Mouse (Mus musculus): Measurements from ENCODE around the gene Whrn. TPM values are rescaled to one million over a fixed set of nuclear protein-coding genes. Genes with fewer than 3 reads are reported as not detected.

Gene Whrn
- total RNA-seq, 1 experiment, result 5.0 TPM

DNA sequence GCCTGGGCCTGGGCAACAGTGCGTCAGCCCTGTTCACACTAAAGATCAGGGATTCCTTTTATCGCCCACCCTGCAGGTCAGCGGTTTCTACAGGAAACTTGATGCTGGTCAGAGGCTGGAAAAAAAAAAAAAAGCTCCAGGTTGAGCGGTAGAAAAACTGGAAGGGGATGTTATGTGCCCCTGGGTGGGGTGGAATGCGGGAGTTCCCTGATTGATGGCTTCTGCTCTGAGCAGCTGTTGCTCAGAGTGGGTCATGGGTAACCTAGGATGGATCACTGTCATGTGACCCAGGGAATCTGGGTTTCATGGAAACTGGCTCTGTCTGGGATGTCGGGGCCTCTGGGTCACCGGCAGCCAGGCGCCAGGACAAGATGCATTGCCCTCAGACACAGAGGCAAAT lies 69.5 kb downstream of the Whrn start:
- Histone ChIP-seq H3K9me3 (ENCODE audit: control insufficient read depth, insufficient read depth, low read depth, low read length) (no peaks in the 10 kb centered on the region), H3K9ac (ENCODE audit: insufficient read depth, low read depth, low read length, poor library complexity, severe bottlenecking) (no peak overlapping the region), H3K27ac (ENCODE audit: insufficient read depth, low read depth, low read length, poor library complexity, severe bottlenecking) (no peak overlapping the region), H3K4me1 (ENCODE audit: control insufficient read depth in 2 of 2, insufficient read depth in 2 of 2, low read length in 2 of 2, poor library complexity in 1 of 2) (peaks cover 8 to 63% of the 10 kb centered on the region in 2 experiments; a peak in 3 of 4 replicates), H3K36me3 (ENCODE audit: control insufficient read depth, insufficient read depth, low read length, poor library complexity, severe bottlenecking) (no peaks in the 10 kb centered on the region), H3K4me3 (ENCODE audit: insufficient read depth in 1 of 2, low read depth in 1 of 2, low read length in 2 of 2, poor library complexity in 1 of 2, severe bottlenecking in 1 of 2) (no peak overlapping the region)
- in situ Hi-C loops (cut with MboI; ENCODE audit: low sequenced_read_pairs in 2 of 2, unreplicated experiment in 2 of 2), result no loop called here
- TF ChIP-seq HCFC1 (IDR thresholded peaks at IDR 0.05; ENCODE audit: borderline replicate concordance, insufficient read depth, low read length), result no peak
- TF ChIP-seq ZNF384 (IDR thresholded peaks at IDR 0.05; ENCODE audit: low read depth, low read length), result peak; percentile 88
- DNase-seq (ENCODE audit: low read depth, low spot score), result no peak

DNA sequence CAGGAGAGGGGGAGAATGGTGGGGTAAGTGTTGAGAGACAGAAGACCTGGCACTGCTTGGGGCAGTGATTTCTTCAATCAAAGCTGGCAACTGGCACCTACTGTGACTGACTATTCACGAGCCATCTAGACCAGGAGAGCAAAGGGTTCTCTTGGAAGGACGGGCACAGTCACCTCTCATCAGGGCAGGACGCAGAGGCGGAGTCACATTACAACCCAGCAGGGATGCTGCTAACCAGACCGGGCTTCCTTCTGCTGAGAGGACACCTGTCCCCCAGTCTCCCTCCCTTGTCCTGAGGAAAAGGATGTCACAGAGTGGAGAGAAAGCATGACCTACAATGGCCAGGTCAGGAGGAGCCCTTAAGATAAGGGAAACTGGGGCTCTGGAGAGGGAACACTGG lies 72.0 kb downstream of the Whrn start:
- Histone ChIP-seq H3K9ac (ENCODE audit: insufficient read depth, low read depth, low read length, poor library complexity, severe bottlenecking) (no peak overlapping the region), H3K27ac (ENCODE audit: insufficient read depth, low read depth, low read length, poor library complexity, severe bottlenecking) (peak overlapping the region; percentile 34), H3K36me3 (ENCODE audit: control insufficient read depth, insufficient read depth, low read length, poor library complexity, severe bottlenecking) (no peaks in the 10 kb centered on the region), H3K9me3 (ENCODE audit: control insufficient read depth, insufficient read depth, low read depth, low read length) (no peaks in the 10 kb centered on the region), H3K4me1 (ENCODE audit: control insufficient read depth in 2 of 2, insufficient read depth in 2 of 2, low read length in 2 of 2, poor library complexity in 1 of 2) (peaks cover 10 to 57% of the 10 kb centered on the region in 2 experiments), H3K4me3 (ENCODE audit: insufficient read depth in 1 of 2, low read depth in 1 of 2, low read length in 2 of 2, poor library complexity in 1 of 2, severe bottlenecking in 1 of 2) (no peak overlapping the region)
- in situ Hi-C loops (cut with MboI; ENCODE audit: low sequenced_read_pairs in 2 of 2, unreplicated experiment in 2 of 2), result no loop called here
- TF ChIP-seq HCFC1 (IDR thresholded peaks at IDR 0.05; ENCODE audit: borderline replicate concordance, insufficient read depth, low read length), result no peak
- TF ChIP-seq MAFK (IDR thresholded peaks at IDR 0.05; ENCODE audit: insufficient read depth, low read depth, low read length), result no peak
- TF ChIP-seq ZNF384 (IDR thresholded peaks at IDR 0.05; ENCODE audit: low read depth, low read length), result no peak
- TF ChIP-seq ZC3H11A (IDR thresholded peaks at IDR 0.05; ENCODE audit: borderline replicate concordance, low read depth, low read length), result no peak
- TF ChIP-seq CHD2 (IDR thresholded peaks at IDR 0.05; ENCODE audit: low read depth, low read length), result no peak
- DNase-seq (ENCODE audit: low read depth, low spot score), result no peak

DNA sequence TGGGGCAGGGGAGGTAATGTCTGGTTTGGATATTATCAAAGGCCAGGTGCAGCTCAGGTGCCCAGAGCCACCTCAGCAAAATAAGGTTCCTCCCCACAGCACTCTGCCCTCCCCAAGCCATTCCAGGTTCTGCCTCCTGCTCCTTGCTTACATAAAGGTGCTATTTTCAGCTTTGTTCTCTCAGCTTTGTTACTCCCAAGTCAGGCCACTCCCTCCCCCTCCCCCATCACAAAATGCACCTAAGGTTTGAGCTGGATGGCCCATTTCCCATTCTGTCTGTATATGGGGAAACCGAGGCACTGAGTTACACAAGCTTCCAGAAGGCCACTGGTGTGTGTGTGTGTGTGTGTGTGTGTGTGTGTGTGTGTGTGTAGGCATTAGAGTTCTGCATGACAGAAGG lies 72.6 kb downstream of the Whrn start:
- Histone ChIP-seq H3K4me1 (ENCODE audit: control insufficient read depth in 2 of 2, insufficient read depth in 2 of 2, low read length in 2 of 2, poor library complexity in 1 of 2) (peaks cover 10 to 56% of the 10 kb centered on the region in 2 experiments), H3K27ac (ENCODE audit: insufficient read depth, low read depth, low read length, poor library complexity, severe bottlenecking) (no peak overlapping the region), H3K9ac (ENCODE audit: insufficient read depth, low read depth, low read length, poor library complexity, severe bottlenecking) (no peak overlapping the region), H3K4me3 (ENCODE audit: insufficient read depth in 1 of 2, low read depth in 1 of 2, low read length in 2 of 2, poor library complexity in 1 of 2, severe bottlenecking in 1 of 2) (no peak overlapping the region), H3K9me3 (ENCODE audit: control insufficient read depth, insufficient read depth, low read depth, low read length) (no peaks in the 10 kb centered on the region), H3K36me3 (ENCODE audit: control insufficient read depth, insufficient read depth, low read length, poor library complexity, severe bottlenecking) (no peaks in the 10 kb centered on the region)
- TF ChIP-seq ZC3H11A (IDR thresholded peaks at IDR 0.05; ENCODE audit: borderline replicate concordance, low read depth, low read length) (no peak), CHD2 (IDR thresholded peaks at IDR 0.05; ENCODE audit: low read depth, low read length) (no peak), MAFK (IDR thresholded peaks at IDR 0.05; ENCODE audit: insufficient read depth, low read depth, low read length) (no peak), ZNF384 (IDR thresholded peaks at IDR 0.05; ENCODE audit: low read depth, low read length) (no peak), HCFC1 (IDR thresholded peaks at IDR 0.05; ENCODE audit: borderline replicate concordance, insufficient read depth, low read length) (no peak)
- DNase-seq (ENCODE audit: low read depth, low spot score), result no peak
- in situ Hi-C loops (cut with MboI; ENCODE audit: low sequenced_read_pairs in 2 of 2, unreplicated experiment in 2 of 2), result no loop called here

DNA sequence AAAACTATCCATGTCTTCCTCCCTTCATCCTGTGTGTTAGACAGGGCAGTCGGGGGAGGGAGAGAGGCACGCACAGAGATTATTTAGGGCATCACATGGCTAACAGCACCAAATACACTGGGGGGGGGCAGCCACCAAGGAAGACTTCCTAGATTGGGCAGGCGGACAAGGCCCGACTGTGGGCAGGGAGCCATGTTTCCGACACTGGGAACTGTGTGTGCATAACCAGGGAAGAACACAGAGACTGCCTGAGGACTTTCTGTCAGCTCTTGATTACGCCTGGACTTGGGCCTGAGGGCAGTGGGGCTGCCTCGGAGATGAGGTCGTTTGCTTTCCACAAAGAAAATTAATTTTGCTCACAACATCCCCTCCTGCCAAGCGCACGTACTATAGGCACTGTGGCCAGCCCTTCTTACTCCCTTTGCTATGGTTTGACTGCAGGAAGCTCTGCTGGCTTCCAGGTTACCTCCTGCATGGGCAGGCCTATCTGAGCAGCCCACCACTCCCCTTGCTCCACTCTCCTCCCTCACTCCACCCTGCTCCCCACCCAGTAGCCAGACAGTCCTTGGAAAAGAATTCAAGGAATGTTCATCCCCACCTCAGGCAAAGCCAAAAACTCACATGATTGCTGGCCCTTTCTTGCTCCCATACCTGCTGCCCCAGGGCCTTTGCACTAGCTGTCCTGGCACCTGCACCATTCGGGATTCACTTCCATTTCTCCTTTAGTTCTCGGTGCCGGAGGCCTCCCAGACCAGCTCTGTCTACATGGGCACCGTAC lies 75.5 kb downstream of the Whrn start:
- Histone ChIP-seq H3K9me3 (ENCODE audit: control insufficient read depth, insufficient read depth, low read depth, low read length) (no peaks in the 10 kb centered on the region), H3K4me3 (ENCODE audit: insufficient read depth in 1 of 2, low read depth in 1 of 2, low read length in 2 of 2, poor library complexity in 1 of 2, severe bottlenecking in 1 of 2) (no peak overlapping the region), H3K4me1 (ENCODE audit: control insufficient read depth in 2 of 2, insufficient read depth in 2 of 2, low read length in 2 of 2, poor library complexity in 1 of 2) (peaks cover 10 to 46% of the 10 kb centered on the region in 2 experiments), H3K27ac (ENCODE audit: insufficient read depth, low read depth, low read length, poor library complexity, severe bottlenecking) (peak overlapping the region; percentile 58), H3K36me3 (ENCODE audit: control insufficient read depth, insufficient read depth, low read length, poor library complexity, severe bottlenecking) (no peaks in the 10 kb centered on the region; the same call in 1 of the 2 replicates), H3K9ac (ENCODE audit: insufficient read depth, low read depth, low read length, poor library complexity, severe bottlenecking) (peak overlapping the region; percentile 33; the same call in 1 of the 2 replicates)
- in situ Hi-C loops (cut with MboI; ENCODE audit: low sequenced_read_pairs in 2 of 2, unreplicated experiment in 2 of 2), result no loop called here
- TF ChIP-seq ZC3H11A (IDR thresholded peaks at IDR 0.05; ENCODE audit: borderline replicate concordance, low read depth, low read length) (no peak), HCFC1 (IDR thresholded peaks at IDR 0.05; ENCODE audit: borderline replicate concordance, insufficient read depth, low read length) (no peak), MAFK (IDR thresholded peaks at IDR 0.05; ENCODE audit: insufficient read depth, low read depth, low read length) (no peak), CHD2 (IDR thresholded peaks at IDR 0.05; ENCODE audit: low read depth, low read length) (no peak), ZNF384 (IDR thresholded peaks at IDR 0.05; ENCODE audit: low read depth, low read length) (no peak)
- DNase-seq (ENCODE audit: low read depth, low spot score), result peak; percentile 63

All from ES-E14 (cell line).